Mouse (Mus musculus): Measurements from ENCODE around the gene Ptgfr. TPM values are rescaled to one million over a fixed set of nuclear protein-coding genes. Genes with fewer than 3 reads are reported as not detected.

Ptgfr gene
- total RNA-seq, 2 experiments from 2014 or later = 2.2 to 2.7 TPM

Other genes with a start within 250 kb of the Ptgfr start
- gene Ifi44, start 87.7 kb downstream of the Ptgfr start, total RNA-seq (2021) = under 1 TPM in 1 of 2 experiments, not detected in 1; 0.09 TPM
- gene Ifi44l, start 74.7 kb downstream of the Ptgfr start, total RNA-seq (2021) = not detected

All from gastrocnemius, postnatal 10 days (tissue).